Mouse (Mus musculus) lung, postnatal 25 days (tissue): ENCODE results near the gene Cacna2d3.

ENCODE experiments used
- DNase-seq: peaks from one replicate; pipeline ENCODE4 v3.0.0; 2022; ENCODE audit warnings: low spot score

Cacna2d3 gene

GRCm38 (mm10) chr14:29387761-29388160 lies 333.9 kb downstream of the Cacna2d3 start:
- DNase-seq = no peak

- DNase-seq = no peak
Measured at GRCm38 (mm10) chr14:29385500-29385899, 336.2 kb downstream of the Cacna2d3 start.

GRCm38 (mm10) chr14:29382786-29383185 lies 338.9 kb downstream of the Cacna2d3 start:
- no peak for DNase-seq

- no peak for DNase-seq
Measured at GRCm38 (mm10) chr14:29366911-29367310, 354.8 kb downstream of the Cacna2d3 start.

- no peak for DNase-seq
Measured at GRCm38 (mm10) chr14:29362448-29362847, 359.2 kb downstream of the Cacna2d3 start.

GRCm38 (mm10) chr14:29350627-29351026 lies 371.0 kb downstream of the Cacna2d3 start:
- DNase-seq = no peak

- DNase-seq = no peak
Measured at GRCm38 (mm10) chr14:29341581-29341980, 380.1 kb downstream of the Cacna2d3 start.

- DNase-seq = no peak
Measured at GRCm38 (mm10) chr14:29340728-29341127, 380.9 kb downstream of the Cacna2d3 start.

GRCm38 (mm10) chr14:29334897-29335296 lies 386.8 kb downstream of the Cacna2d3 start:
- no peak for DNase-seq

- no peak for DNase-seq
Measured at GRCm38 (mm10) chr14:29334216-29334615, 387.4 kb downstream of the Cacna2d3 start.

GRCm38 (mm10) chr14:29324430-29324782 lies 397.3 kb downstream of the Cacna2d3 start:
- DNase-seq = no peak

- DNase-seq = no peak
Measured at GRCm38 (mm10) chr14:29323718-29324429, 397.8 kb downstream of the Cacna2d3 start.

GRCm38 (mm10) chr14:29313431-29313830 lies 408.2 kb downstream of the Cacna2d3 start:
- no peak for DNase-seq

- no peak for DNase-seq
Measured at GRCm38 (mm10) chr14:29305623-29306022, 416.0 kb downstream of the Cacna2d3 start.

- DNase-seq = no peak
Measured at GRCm38 (mm10) chr14:29296185-29296754, 425.4 kb downstream of the Cacna2d3 start.

- DNase-seq = no peak
Measured at GRCm38 (mm10) chr14:29278901-29279300, 442.8 kb downstream of the Cacna2d3 start.

GRCm38 (mm10) chr14:29278401-29278800 lies 443.3 kb downstream of the Cacna2d3 start:
- DNase-seq = peak; percentile 43

- no peak for DNase-seq
Measured at GRCm38 (mm10) chr14:29277701-29278100, 444.0 kb downstream of the Cacna2d3 start.

- DNase-seq = no peak
Measured at GRCm38 (mm10) chr14:29273890-29274289, 447.8 kb downstream of the Cacna2d3 start.

GRCm38 (mm10) chr14:29270541-29270940 lies 451.1 kb downstream of the Cacna2d3 start:
- DNase-seq = peak; percentile 46

- no peak for DNase-seq
Measured at GRCm38 (mm10) chr14:29269816-29270215, 451.8 kb downstream of the Cacna2d3 start.

GRCm38 (mm10) chr14:29268609-29269008 lies 453.1 kb downstream of the Cacna2d3 start:
- no peak for DNase-seq

GRCm38 (mm10) chr14:29267233-29267874 lies 454.3 kb downstream of the Cacna2d3 start:
- DNase-seq = no peak
